Mouse (Mus musculus) urinary bladder, postnatal 10 days (tissue): ENCODE data around the gene Fndc3a.

ENCODE experiments used
- DNase-seq: peaks from one replicate; pipeline ENCODE4 v3.0.0; 2022; ENCODE audit warnings: low spot score

Fndc3a gene

GRCm38 (mm10) chr14:72533862-72534261, 175.9 kb downstream of the Fndc3a start:
- DNase-seq: no peak

GRCm38 (mm10) chr14:72532028-72532917, 177.5 kb downstream of the Fndc3a start:
- no peak for DNase-seq

GRCm38 (mm10) chr14:72527126-72527525, 182.7 kb downstream of the Fndc3a start:
- no peak for DNase-seq

- no peak for DNase-seq
Observed at GRCm38 (mm10) chr14:72519561-72519960, 190.2 kb downstream of the Fndc3a start.

- no peak for DNase-seq
Observed at GRCm38 (mm10) chr14:72518786-72519185, 191.0 kb downstream of the Fndc3a start.

DNA sequence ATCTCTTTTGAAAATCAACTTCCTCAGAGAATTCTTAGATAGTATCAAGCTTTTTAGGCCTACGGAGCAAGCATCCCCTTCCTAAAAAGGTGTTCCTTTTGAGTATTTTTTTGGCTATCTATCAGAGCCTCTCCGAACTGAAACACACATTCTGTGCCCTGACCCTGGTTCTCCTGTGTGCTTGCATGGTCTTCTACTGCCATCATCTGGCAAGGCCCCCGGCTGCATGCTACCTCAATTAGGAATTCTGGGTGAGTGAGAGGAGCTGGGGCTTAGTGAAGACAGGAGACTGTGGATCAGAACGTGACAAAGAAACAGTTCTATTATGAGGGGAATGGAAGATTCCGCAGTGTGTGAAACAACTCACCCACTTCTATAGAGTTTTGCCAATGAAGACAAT, 193.4 kb downstream of the Fndc3a start:
- no peak for DNase-seq

DNA sequence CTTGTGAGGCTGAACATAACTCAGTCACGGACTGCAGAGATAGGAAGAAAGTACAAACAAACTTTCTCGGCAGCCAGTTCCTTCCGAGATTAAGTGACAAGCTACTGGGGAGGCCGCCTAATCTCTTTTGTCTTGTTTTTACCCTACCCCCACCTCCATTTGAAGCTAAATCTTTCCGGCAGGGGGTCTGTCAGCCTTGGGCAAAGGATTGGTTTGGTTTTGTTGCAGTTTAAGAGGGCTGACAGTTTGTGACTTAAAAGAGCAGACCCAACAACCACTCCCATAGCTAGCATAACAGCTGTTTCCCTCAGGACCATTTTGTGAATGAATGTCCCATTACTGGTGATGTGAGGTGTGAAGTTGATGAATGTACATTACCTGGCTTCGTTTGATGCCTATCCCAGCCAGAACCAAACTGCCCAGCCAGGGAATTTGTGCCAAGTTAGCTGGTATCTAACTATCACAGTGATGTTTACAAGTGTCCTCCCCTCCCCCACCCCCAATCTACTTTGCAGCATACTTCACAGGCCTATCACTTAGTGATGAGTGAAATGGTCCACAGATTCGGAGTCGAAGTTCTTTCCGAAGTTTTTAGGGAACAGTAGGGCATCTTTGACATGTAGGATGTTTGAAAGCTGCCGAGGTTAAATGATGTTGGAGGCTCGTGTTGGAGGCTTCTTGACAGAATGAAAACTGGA, 202.9 kb downstream of the Fndc3a start:
- DNase-seq: no peak

GRCm38 (mm10) chr14:72506018-72506722, 203.6 kb downstream of the Fndc3a start:
- no peak for DNase-seq

DNA sequence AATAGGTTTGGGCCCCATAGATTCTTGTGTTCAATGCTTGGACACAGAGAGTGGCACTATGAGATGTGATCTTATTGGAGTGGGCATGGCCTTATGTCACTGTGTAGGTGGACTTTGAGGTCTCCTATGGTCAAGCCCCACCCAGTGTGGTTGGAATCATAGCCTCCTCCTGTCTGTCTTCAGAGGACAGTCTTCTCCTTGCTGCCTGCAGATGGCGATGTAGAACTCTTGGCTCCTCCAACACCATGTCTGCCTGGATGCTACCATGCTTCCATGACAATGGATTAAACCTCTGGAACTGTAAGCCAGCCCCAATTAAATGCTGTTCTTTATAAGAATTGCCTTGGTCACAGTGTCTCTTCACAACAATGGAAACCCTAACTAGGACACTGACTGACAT, 204.8 kb downstream of the Fndc3a start:
- no peak for DNase-seq

DNA sequence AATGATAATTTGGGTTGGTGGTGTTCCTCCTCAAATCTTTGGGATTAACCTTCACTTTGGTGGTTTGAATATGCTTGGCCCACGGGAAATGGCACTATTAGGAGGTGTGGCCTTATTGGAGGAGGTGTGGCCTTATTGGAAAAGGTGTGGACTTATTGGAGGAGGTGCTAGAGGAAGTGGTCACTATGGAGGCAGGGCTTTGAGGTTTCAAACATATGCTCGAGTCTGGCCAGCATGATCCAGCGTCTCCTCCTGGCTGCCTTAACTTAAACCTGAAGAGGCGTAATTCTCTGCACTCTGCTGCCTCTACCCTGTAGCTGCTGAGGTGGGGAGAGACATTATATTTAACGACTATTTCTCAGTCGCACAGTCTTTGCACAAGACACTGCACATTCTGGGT, 206.6 kb downstream of the Fndc3a start:
- DNase-seq: no peak

- DNase-seq: no peak
Observed at GRCm38 (mm10) chr14:72493775-72494174, 216.0 kb downstream of the Fndc3a start.

- DNase-seq: no peak
Observed at GRCm38 (mm10) chr14:72491738-72492137, 218.1 kb downstream of the Fndc3a start, which contains the start of gene Gm9195. Gene Gm9195 (minus strand): TSS chr14:72491838.

DNA sequence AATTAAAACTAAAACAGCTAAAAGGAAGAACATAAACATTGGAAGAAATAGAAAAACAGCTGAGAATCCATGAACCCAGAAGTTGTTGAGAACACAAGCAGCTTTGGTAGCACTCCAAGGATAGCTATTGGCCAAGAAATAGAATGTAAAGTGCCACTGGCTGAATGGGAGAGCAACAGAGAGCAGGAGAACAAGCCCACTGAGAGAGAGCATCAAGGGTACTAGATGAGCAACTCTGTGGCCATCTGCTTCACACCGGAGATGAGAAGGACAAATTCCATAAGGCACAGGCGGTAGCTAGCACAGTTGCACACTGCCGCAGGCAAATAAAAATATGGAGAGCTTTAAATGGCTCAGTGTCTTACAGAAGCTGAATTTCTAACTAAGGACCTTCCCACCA, 219.4 kb downstream of the Fndc3a start:
- no peak for DNase-seq
